Mouse (Mus musculus): ENCODE data around the gene Samhd1. TPM values are rescaled to one million over a fixed set of nuclear protein-coding genes. Genes with fewer than 3 reads are reported as not detected.
A peak's percentile ranks its signal among the peaks of the same experiment; 100 is the strongest.

The Samhd1 gene
- polyA plus RNA-seq, 1 experiment from 2014 or later: 37.0 TPM

- no peak for TF ChIP-seq CTCF (IDR thresholded peaks at IDR 0.05; ENCODE audit: low read depth)
- no peak overlapping the region for H3K4me2 ChIP-seq
- no peak overlapping the region for H3K27ac ChIP-seq (ENCODE audit: low read depth)
- no peak overlapping the region for H3K4me3 ChIP-seq (ENCODE audit: low read depth, low read length)
- no peak overlapping the region for H3K9ac ChIP-seq
- no peaks in the 10 kb centered on the region for H3K27me3 ChIP-seq (ENCODE audit: insufficient read depth, low read length)
- no peak for ATAC-seq (ENCODE audit: insufficient read depth)
- no peaks in the 10 kb centered on the region for H3K4me1 ChIP-seq (ENCODE audit: insufficient read depth)
- WGBS: 65% methylated on average over 12 of the region's 12 CpGs
- H3K9me3 ChIP-seq (ENCODE audit: low read depth, low read length): no peaks in the 10 kb centered on the region
- H3K36me3 ChIP-seq (ENCODE audit: insufficient read depth): peaks cover 50% of the 10 kb centered on the region
- DNase-seq: no peak
Measured at GRCm38 (mm10) chr2:157099532-157100318, 35.3 kb downstream of the Samhd1 start.

- Histone ChIP-seq H3K9me3 (ENCODE audit: low read depth, low read length) (no peaks in the 10 kb centered on the region), H3K27me3 (ENCODE audit: insufficient read depth, low read length) (no peaks in the 10 kb centered on the region), H3K27ac (ENCODE audit: low read depth) (no peak overlapping the region), H3K4me1 (ENCODE audit: insufficient read depth) (no peaks in the 10 kb centered on the region), H3K9ac (no peak overlapping the region), H3K4me3 (ENCODE audit: low read depth, low read length) (no peak overlapping the region), H3K36me3 (ENCODE audit: insufficient read depth) (peaks cover 23% of the 10 kb centered on the region; the same call in 1 of the 2 replicates), H3K4me2 (no peak overlapping the region)
- peak; percentile 91 for DNase-seq
- ATAC-seq (ENCODE audit: insufficient read depth): peak; percentile 31
- 54% methylated on average over 9 of the region's 9 CpGs for whole genome bisulfite sequencing
- peak; percentile 95 for TF ChIP-seq CTCF (IDR thresholded peaks at IDR 0.05; ENCODE audit: low read depth)
Measured at GRCm38 (mm10) chr2:157095005-157095755, 39.9 kb downstream of the Samhd1 start.

GRCm38 (mm10) chr2:157092024-157092423, 43.0 kb downstream of the Samhd1 start:
- Histone ChIP-seq H3K9ac (no peak overlapping the region), H3K27me3 (ENCODE audit: insufficient read depth, low read length) (no peaks in the 10 kb centered on the region), H3K4me3 (ENCODE audit: low read depth, low read length) (no peak overlapping the region), H3K4me1 (ENCODE audit: insufficient read depth) (no peaks in the 10 kb centered on the region), H3K9me3 (ENCODE audit: low read depth, low read length) (no peaks in the 10 kb centered on the region), H3K27ac (ENCODE audit: low read depth) (no peak overlapping the region), H3K36me3 (ENCODE audit: insufficient read depth) (no peaks in the 10 kb centered on the region), H3K4me2 (no peak overlapping the region)
- DNase-seq (peak; percentile 74), ATAC-seq (ENCODE audit: insufficient read depth) (peak; percentile 61)
- 13% methylated on average over 8 of the region's 8 CpGs for WGBS
- no peak for TF ChIP-seq CTCF (IDR thresholded peaks at IDR 0.05; ENCODE audit: low read depth)

- 73% methylated on average over 14 of the region's 14 CpGs for WGBS
- no peak overlapping the region for H3K4me2 ChIP-seq
- DNase-seq: no peak
- no peaks in the 10 kb centered on the region for H3K4me1 ChIP-seq (ENCODE audit: insufficient read depth)
- no peak overlapping the region for H3K27ac ChIP-seq (ENCODE audit: low read depth)
- TF ChIP-seq CTCF (IDR thresholded peaks at IDR 0.05; ENCODE audit: low read depth): no peak
- H3K9ac ChIP-seq: no peak overlapping the region
- no peaks in the 10 kb centered on the region for H3K27me3 ChIP-seq (ENCODE audit: insufficient read depth, low read length)
- no peak overlapping the region for H3K4me3 ChIP-seq (ENCODE audit: low read depth, low read length)
- H3K36me3 ChIP-seq (ENCODE audit: insufficient read depth): no peaks in the 10 kb centered on the region
- ATAC-seq (ENCODE audit: insufficient read depth): no peak
- no peaks in the 10 kb centered on the region for H3K9me3 ChIP-seq (ENCODE audit: low read depth, low read length)
Measured at GRCm38 (mm10) chr2:157087536-157088317, 47.3 kb downstream of the Samhd1 start.

GRCm38 (mm10) chr2:157086796-157087195, 48.3 kb downstream of the Samhd1 start, which contains the start of gene Tldc2:
Gene Tldc2 (plus strand): TSS chr2:157087055.
- H3K9ac ChIP-seq: no peak within 1 kb of the TSS
- H3K4me2 ChIP-seq: no peak within 1 kb of the TSS
- ATAC-seq (ENCODE audit: insufficient read depth): no peak
- no peaks in the 10 kb centered on the region for H3K36me3 ChIP-seq (ENCODE audit: insufficient read depth)
- DNase-seq: no peak
- H3K27me3 ChIP-seq (ENCODE audit: insufficient read depth, low read length): no peaks in the 10 kb centered on the region
- H3K4me3 ChIP-seq (ENCODE audit: low read depth, low read length): no peak within 1 kb of the TSS
- no peak within 1 kb of the TSS for H3K27ac ChIP-seq (ENCODE audit: low read depth)
- no peak for TF ChIP-seq CTCF (IDR thresholded peaks at IDR 0.05; ENCODE audit: low read depth)
- H3K4me1 ChIP-seq (ENCODE audit: insufficient read depth): peaks cover 5% of the 10 kb centered on the region; the same call in 1 of the 2 replicates
- WGBS: 81% methylated on average over 8 of the region's 8 CpGs
- no peaks in the 10 kb centered on the region for H3K9me3 ChIP-seq (ENCODE audit: low read depth, low read length)

GRCm38 (mm10) chr2:157084831-157085585, 50.1 kb downstream of the Samhd1 start:
- no peak for ATAC-seq (ENCODE audit: insufficient read depth)
- no peak for DNase-seq
- H3K9me3 ChIP-seq (ENCODE audit: low read depth, low read length): no peaks in the 10 kb centered on the region
- no peak overlapping the region for H3K9ac ChIP-seq
- TF ChIP-seq CTCF (IDR thresholded peaks at IDR 0.05; ENCODE audit: low read depth): no peak
- WGBS: 77% methylated on average over 7 of the region's 7 CpGs
- H3K27ac ChIP-seq (ENCODE audit: low read depth): no peak overlapping the region
- no peaks in the 10 kb centered on the region for H3K27me3 ChIP-seq (ENCODE audit: insufficient read depth, low read length)
- H3K36me3 ChIP-seq (ENCODE audit: insufficient read depth): no peaks in the 10 kb centered on the region
- H3K4me2 ChIP-seq: no peak overlapping the region
- peaks cover 5% of the 10 kb centered on the region; the same call in 1 of the 2 replicates for H3K4me1 ChIP-seq (ENCODE audit: insufficient read depth)
- H3K4me3 ChIP-seq (ENCODE audit: low read depth, low read length): no peak overlapping the region

Measured in lung, embryonic 14.5 days (tissue).